Mouse (Mus musculus) lung, postnatal 36 days (tissue): ENCODE data around the gene St14.
"Not testable (repeated sequence)": the region's sequence is repeated elsewhere in the genome, so short reads cannot be mapped to it uniquely, and the experiment has no call there.

Source experiments
- DNase-seq: peaks from one replicate; pipeline ENCODE4 v3.0.0; 2022; ENCODE audit warnings: mixed read lengths

St14 gene

DNA sequence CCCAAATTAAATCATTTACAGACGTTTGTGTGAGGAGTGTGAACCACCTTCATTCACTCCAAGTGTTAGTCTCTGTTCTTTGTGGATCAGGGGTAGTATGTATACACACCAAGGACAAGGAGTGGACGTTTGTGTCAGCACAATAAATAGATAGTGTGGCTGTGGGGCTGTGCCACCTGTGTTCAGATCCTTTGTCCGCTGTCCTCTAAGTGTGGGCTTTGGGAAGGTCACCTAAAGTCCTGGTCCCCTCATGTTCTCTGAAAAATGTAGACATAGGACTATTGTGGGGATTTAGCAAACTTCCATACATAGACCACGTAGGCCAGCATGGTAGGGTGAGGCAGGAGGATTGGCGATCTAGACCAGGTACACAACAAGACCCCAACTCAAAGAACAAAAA is 46.1 kb downstream of the St14 start:
- no peak for DNase-seq

GRCm38 (mm10) chr9:31082771-31083170 is 48.9 kb downstream of the St14 start:
- no peak for DNase-seq

DNA sequence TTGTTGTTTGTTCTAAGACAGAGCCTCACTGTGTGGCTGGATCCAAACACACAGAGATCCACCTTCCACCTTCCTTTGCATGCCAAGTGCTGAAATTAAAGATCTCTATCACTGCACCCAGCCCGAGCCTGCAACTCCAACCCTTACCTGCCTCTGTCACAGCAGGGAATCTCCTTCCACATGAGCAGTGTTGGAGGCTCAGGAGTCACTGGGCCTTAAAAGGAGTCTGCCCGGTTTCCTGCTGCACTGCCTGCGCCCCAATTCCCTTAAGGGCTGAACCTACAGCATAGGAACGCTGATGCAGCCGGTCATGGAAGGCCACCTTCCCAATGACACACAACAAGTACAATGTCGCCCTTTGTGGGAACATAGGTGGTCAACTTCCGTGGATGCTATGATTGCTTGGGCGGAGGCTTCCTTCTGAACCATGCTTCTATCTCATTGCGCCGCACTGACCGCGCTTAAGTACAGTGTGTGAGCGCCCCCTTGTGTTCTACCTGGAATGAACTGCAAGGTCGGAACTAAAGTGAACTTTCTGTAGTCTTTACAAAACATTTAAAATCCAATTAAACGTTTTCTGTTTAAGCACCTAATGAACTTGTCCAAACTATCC is 49.5 kb downstream of the St14 start:
- peak; percentile 86 for DNase-seq

- DNase-seq = no peak
Observed at GRCm38 (mm10) chr9:31080726-31081125, 50.9 kb downstream of the St14 start.

GRCm38 (mm10) chr9:31074836-31075235 is 56.8 kb downstream of the St14 start:
- DNase-seq = no peak

- no peak for DNase-seq
Observed at GRCm38 (mm10) chr9:31073797-31074196, 57.9 kb downstream of the St14 start.

- DNase-seq = no peak
Observed at GRCm38 (mm10) chr9:31072256-31072655, 59.4 kb downstream of the St14 start.

DNA sequence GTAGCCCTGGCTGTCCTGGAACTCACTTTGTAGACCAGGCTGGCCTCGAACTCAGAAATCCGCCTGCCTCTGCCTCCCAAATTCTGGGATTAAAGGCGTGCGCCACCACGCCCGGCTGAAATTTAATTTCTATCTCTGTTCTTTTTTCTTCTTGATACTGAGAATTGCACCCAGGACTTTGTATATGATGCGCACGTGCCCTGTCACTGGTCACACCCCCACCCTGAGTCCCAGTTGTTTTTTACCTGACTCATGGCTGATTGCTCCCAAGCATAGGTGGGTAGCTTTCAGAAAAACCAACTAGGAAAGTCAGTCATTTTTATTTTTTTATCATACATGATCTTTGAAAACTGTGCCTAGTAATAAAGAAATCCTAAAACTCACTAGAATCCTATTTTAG is 60.9 kb downstream of the St14 start:
- no peak for DNase-seq

DNA sequence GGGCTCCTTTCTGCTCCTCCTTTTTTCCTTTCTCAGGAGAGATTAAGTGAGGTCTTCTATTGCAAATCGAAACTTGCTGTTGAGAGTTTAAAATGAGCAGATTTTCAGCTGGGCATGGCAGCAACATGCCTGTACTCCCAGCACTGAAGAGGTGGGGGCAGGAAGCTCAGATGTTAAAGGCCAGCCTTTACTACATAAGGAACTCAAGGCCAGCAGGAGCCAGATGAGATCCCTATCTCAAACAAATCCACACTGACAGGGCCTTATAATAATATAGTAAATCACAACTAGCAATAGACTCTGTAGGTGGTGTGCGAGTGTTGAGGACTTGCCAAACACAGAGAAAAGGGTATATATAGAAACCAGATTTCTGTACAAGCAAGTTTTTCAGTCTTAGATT is 72.9 kb downstream of the St14 start:
- DNase-seq = no peak

- DNase-seq = not testable (repeated sequence)
Observed at GRCm38 (mm10) chr9:31051509-31051908, 80.1 kb downstream of the St14 start.

GRCm38 (mm10) chr9:31050208-31050607 is 81.4 kb downstream of the St14 start:
- peak; percentile 26 for DNase-seq
